Mouse (Mus musculus) hindbrain, embryonic 10.5 days (tissue): ENCODE measurements around the gene Ticam1. TPM values are rescaled to one million over a fixed set of nuclear protein-coding genes. Genes with fewer than 3 reads are reported as not detected.

ENCODE experiments used
- DNase-seq: peaks from one replicate; pipeline ENCODE4 v3.0.0-alpha.2; 2017; ENCODE audit warnings: low spot score
- H3K27ac ChIP-seq: fragments of 300-500 bp; sonication (generic); 2 replicates; pipeline ENCODE4 v1.5.1; 2016; ENCODE audit warnings: mild to moderate bottlenecking, moderate library complexity
- H3K27me3 ChIP-seq: fragments of 300-500 bp; sonication (generic); 2 replicates; pipeline ENCODE4 v1.6.1; 2016; ENCODE audit warnings: mild to moderate bottlenecking; ENCODE audit not compliant: poor library complexity, insufficient read depth, severe bottlenecking
- H3K36me3 ChIP-seq: fragments of 300-500 bp; sonication (generic); 2 replicates; pipeline ENCODE4 v1.6.1; 2016; ENCODE audit warnings: mild to moderate bottlenecking, moderate library complexity
- H3K4me1 ChIP-seq: fragments of 300-500 bp; sonication (generic); replicated peaks from 2 replicates; pipeline ENCODE4 v1.6.1; 2016; ENCODE audit warnings: mild to moderate bottlenecking
- H3K4me3 ChIP-seq: fragments of 300-500 bp; sonication (generic); 2 replicates; pipeline ENCODE4 v1.5.1; 2016; ENCODE audit warnings: mild to moderate bottlenecking, moderate library complexity
- H3K9me3 ChIP-seq: fragments of 300-500 bp; sonication (generic); 2 replicates; pipeline ENCODE4 v1.6.1; 2016; ENCODE audit warnings: mild to moderate bottlenecking, moderate library complexity
- WGBS: fragments of 180-500 bp; shearing (Covaris S2); methylation state at CpG from one replicate; pipeline ENCODE4 v1.1.7; 2016; 5-methylcytosine and 5-hydroxymethylcytosine counted together
- polyA plus RNA-seq: library from polyadenylated mRNA; unstranded; fragments of >200 nt; fragmentation: Nextera tagmentation; extraction: Ambion mirVana; gene quantifications from 2 replicates; pipeline ENCODE4 v1.2.1, GENCODE M21; 2016

Ticam1 gene
- polyA plus RNA-seq, 1 experiment from 2014 or later = 2.6 TPM

- 94% methylated on average over 11 of the region's 11 CpGs for WGBS
- Histone ChIP-seq H3K9me3 (no peaks in the 10 kb centered on the region), H3K36me3 (peaks cover 46% of the 10 kb centered on the region), H3K4me1 (peaks cover 35% of the 10 kb centered on the region), H3K4me3 (no peak overlapping the region), H3K27me3 (no peaks in the 10 kb centered on the region), H3K27ac (no peak overlapping the region)
- no peak for DNase-seq
Observed at GRCm38 (mm10) chr17:56285995-56286394, 9.4 kb upstream of the Ticam1 start.

- no peaks in the 10 kb centered on the region for H3K27me3 ChIP-seq
Observed at GRCm38 (mm10) chr17:56283316-56283715, 6.7 kb upstream of the Ticam1 start.

GRCm38 (mm10) chr17:56282802-56283201 is 6.2 kb upstream of the Ticam1 start:
- H3K27ac ChIP-seq = no peak overlapping the region
- no peaks in the 10 kb centered on the region for H3K27me3 ChIP-seq
- no peaks in the 10 kb centered on the region for H3K9me3 ChIP-seq
- WGBS = 93% methylated on average over 4 of the region's 4 CpGs
- H3K4me3 ChIP-seq = no peak overlapping the region
- peaks cover 64% of the 10 kb centered on the region for H3K36me3 ChIP-seq
- no peak for DNase-seq
- peaks cover 3% of the 10 kb centered on the region for H3K4me1 ChIP-seq

More at GRCm38 (mm10) chr17:56283316-56283715, 6.7 kb upstream of the Ticam1 start:
- DNase-seq = no peak
- 94% methylated on average over 8 of the region's 8 CpGs for WGBS
- Histone ChIP-seq H3K4me3 (no peak overlapping the region), H3K9me3 (no peaks in the 10 kb centered on the region), H3K27ac (no peak overlapping the region), H3K36me3 (peaks cover 64% of the 10 kb centered on the region), H3K4me1 (peaks cover 8% of the 10 kb centered on the region)

- peaks cover 16% of the 10 kb centered on the region for H3K4me1 ChIP-seq
- 0 out of 2 replicates have a peak overlapping the region, but pooled peaks have one; percentile 12 for H3K27ac ChIP-seq
- H3K9me3 ChIP-seq = no peaks in the 10 kb centered on the region
- H3K36me3 ChIP-seq = peaks cover 60% of the 10 kb centered on the region
- 90% methylated on average over 12 of the region's 12 CpGs for WGBS
- DNase-seq = no peak
- H3K4me3 ChIP-seq = no peak overlapping the region
- H3K27me3 ChIP-seq = no peaks in the 10 kb centered on the region
Observed at GRCm38 (mm10) chr17:56281193-56281592, 4.6 kb upstream of the Ticam1 start.

GRCm38 (mm10) chr17:56279481-56280155 is 3.0 kb upstream of the Ticam1 start:
- Histone ChIP-seq H3K36me3 (peaks cover 44% of the 10 kb centered on the region), H3K4me3 (no peak overlapping the region), H3K9me3 (no peaks in the 10 kb centered on the region), H3K27ac (no peak overlapping the region; the same call in 1 of the 2 replicates), H3K4me1 (peaks cover 22% of the 10 kb centered on the region), H3K27me3 (no peaks in the 10 kb centered on the region)
- no peak for DNase-seq
- 92% methylated on average over 12 of the region's 12 CpGs for WGBS

GRCm38 (mm10) chr17:56278340-56278739 is 1.8 kb upstream of the Ticam1 start:
- H3K27me3 ChIP-seq = no peaks in the 10 kb centered on the region
- WGBS = 92% methylated on average over 5 of the region's 5 CpGs
- no peaks in the 10 kb centered on the region for H3K9me3 ChIP-seq
- H3K36me3 ChIP-seq = peaks cover 34% of the 10 kb centered on the region
- no peak overlapping the region for H3K4me3 ChIP-seq
- H3K4me1 ChIP-seq = peaks cover 22% of the 10 kb centered on the region
- no peak for DNase-seq
- H3K27ac ChIP-seq = no peak overlapping the region

GRCm38 (mm10) chr17:56277567-56277893 is 944 bp upstream of the Ticam1 start:
- Histone ChIP-seq H3K4me3 (peak overlapping the region; percentile 62), H3K9me3 (no peaks in the 10 kb centered on the region), H3K36me3 (peaks cover 26% of the 10 kb centered on the region), H3K27me3 (no peaks in the 10 kb centered on the region), H3K4me1 (peaks cover 22% of the 10 kb centered on the region), H3K27ac (peak overlapping the region; percentile 85)
- 51% methylated on average over 2 of the region's 2 CpGs for WGBS
- no peak for DNase-seq

GRCm38 (mm10) chr17:56275842-56276480 is 625 bp downstream of the Ticam1 start:
- Histone ChIP-seq H3K4me1 (peaks cover 22% of the 10 kb centered on the region), H3K27me3 (no peaks in the 10 kb centered on the region), H3K36me3 (peaks cover 28% of the 10 kb centered on the region), H3K9me3 (no peaks in the 10 kb centered on the region), H3K4me3 (peak overlapping the region; percentile 62), H3K27ac (peak overlapping the region; percentile 85)
- DNase-seq = no peak
- 29% methylated on average over 5 of the region's 5 CpGs for WGBS

- no peak overlapping the region for H3K27ac ChIP-seq
- 88% methylated on average over 5 of the region's 5 CpGs for WGBS
- peaks cover 30% of the 10 kb centered on the region for H3K4me1 ChIP-seq
- peaks cover 26% of the 10 kb centered on the region for H3K36me3 ChIP-seq
- no peak for DNase-seq
- no peak overlapping the region for H3K4me3 ChIP-seq
- H3K27me3 ChIP-seq = no peaks in the 10 kb centered on the region
- H3K9me3 ChIP-seq = no peaks in the 10 kb centered on the region
Observed at GRCm38 (mm10) chr17:56273986-56274385, 2.6 kb downstream of the Ticam1 start.

- H3K36me3 ChIP-seq = peaks cover 22% of the 10 kb centered on the region
- H3K4me1 ChIP-seq = peaks cover 30% of the 10 kb centered on the region
- DNase-seq = no peak
- no peaks in the 10 kb centered on the region for H3K9me3 ChIP-seq
- H3K27me3 ChIP-seq = no peaks in the 10 kb centered on the region
- no peak overlapping the region for H3K4me3 ChIP-seq
- no peak overlapping the region for H3K27ac ChIP-seq
- 89% methylated on average over 7 of the region's 7 CpGs for WGBS
Observed at GRCm38 (mm10) chr17:56273482-56273881, 3.1 kb downstream of the Ticam1 start.

- Histone ChIP-seq H3K27me3 (no peaks in the 10 kb centered on the region), H3K4me3 (no peak overlapping the region), H3K36me3 (peaks cover 22% of the 10 kb centered on the region), H3K4me1 (peaks cover 28% of the 10 kb centered on the region), H3K9me3 (no peaks in the 10 kb centered on the region), H3K27ac (no peak overlapping the region)
- 77% methylated on average over 3 of the region's 3 CpGs for WGBS
- no peak for DNase-seq
Observed at GRCm38 (mm10) chr17:56272644-56273043, 3.9 kb downstream of the Ticam1 start.

GRCm38 (mm10) chr17:56271609-56272253 is 4.9 kb downstream of the Ticam1 start:
- 84% methylated on average over 12 of the region's 12 CpGs for WGBS

GRCm38 (mm10) chr17:56269741-56270140 is 6.8 kb downstream of the Ticam1 start:
- WGBS = 72% methylated on average over 3 of the region's 3 CpGs
- peak overlapping the region; percentile 88 for H3K27ac ChIP-seq
- H3K36me3 ChIP-seq = peaks cover 29% of the 10 kb centered on the region
- no peak for DNase-seq
- H3K4me3 ChIP-seq = peak overlapping the region; percentile 52
- H3K9me3 ChIP-seq = no peaks in the 10 kb centered on the region
- H3K4me1 ChIP-seq = peaks cover 7% of the 10 kb centered on the region
- no peaks in the 10 kb centered on the region for H3K27me3 ChIP-seq

More at GRCm38 (mm10) chr17:56271609-56272253, 4.9 kb downstream of the Ticam1 start:
- H3K9me3 ChIP-seq = no peaks in the 10 kb centered on the region
- peaks cover 22% of the 10 kb centered on the region for H3K36me3 ChIP-seq
- H3K4me3 ChIP-seq = no peak overlapping the region
- no peaks in the 10 kb centered on the region for H3K27me3 ChIP-seq
- no peak for DNase-seq
- H3K4me1 ChIP-seq = peaks cover 19% of the 10 kb centered on the region
- H3K27ac ChIP-seq = no peak overlapping the region
